Mouse (Mus musculus) forelimb bud, embryonic 11.5 days (tissue): ENCODE measurements around the gene Arhgap22.

Experiments used
- DNase-seq: peaks from one replicate; pipeline ENCODE4 v3.0.0-alpha.2; 2012; ENCODE audit warnings: low read depth, low spot score

The Arhgap22 gene

DNA sequence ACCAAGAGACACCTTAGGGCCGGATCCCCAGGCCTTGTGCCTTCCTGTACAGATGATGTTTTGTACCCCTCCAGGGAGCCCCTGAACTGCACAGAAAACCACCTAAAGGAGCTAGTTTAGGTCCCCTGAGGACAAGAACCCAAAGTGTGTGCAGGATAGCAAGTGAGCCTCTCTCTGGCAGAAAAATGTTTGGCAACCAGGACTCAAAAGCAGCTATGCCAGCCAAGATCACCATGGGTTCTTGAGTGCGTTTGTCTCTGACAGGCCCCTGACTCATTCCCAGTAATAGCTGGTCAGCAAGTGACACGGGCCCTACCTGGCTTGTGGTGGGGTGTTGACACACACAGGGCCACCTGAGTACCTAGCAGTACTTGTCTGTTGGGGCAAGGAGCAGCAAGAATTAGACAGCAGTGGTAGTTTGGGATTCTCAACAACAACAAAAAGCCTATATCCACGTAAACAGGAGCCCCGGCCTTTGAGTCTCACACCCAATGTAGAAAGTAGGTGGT, 115.5 kb downstream of the Arhgap22 start:
- DNase-seq: no peak

DNA sequence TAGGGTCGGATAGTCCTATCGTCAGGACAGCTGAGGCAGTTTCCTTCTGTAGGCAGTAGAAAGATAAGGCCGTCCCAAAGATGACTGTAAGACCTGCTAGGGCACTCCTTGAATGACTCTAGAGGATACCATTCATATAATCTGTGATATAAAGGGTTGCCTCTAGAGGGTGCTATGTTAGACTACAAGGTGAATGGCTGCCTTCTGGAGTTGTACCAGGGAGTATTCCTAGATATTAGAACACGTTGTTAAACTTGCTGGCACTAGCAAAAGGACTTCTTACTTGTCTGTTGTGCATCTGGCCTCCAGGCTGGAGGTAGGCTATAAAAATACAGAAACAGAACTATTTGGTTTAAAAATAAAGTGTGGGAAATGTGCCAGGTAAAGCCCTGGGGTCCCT, 117.2 kb downstream of the Arhgap22 start:
- DNase-seq: no peak

DNA sequence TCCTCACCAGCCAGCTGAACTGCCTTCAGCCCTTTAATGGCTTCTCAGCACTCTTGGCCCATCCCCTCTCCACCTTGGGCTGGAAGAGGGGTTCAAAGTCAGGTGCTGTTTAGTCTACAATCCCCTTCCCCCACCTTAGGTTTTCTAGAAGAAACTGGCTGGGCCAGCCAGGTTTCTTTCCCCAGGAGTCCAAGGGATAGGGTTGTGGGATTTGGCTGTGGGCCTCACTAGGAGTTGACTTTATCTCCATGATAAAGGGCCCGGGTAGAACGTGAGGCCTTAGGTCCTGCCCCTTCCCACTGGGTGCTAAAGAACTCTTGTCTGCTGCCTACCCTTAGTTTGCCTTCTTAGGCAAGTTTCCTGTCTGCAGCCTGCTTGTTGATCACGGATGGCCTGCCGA, 117.8 kb downstream of the Arhgap22 start:
- no peak for DNase-seq

DNA sequence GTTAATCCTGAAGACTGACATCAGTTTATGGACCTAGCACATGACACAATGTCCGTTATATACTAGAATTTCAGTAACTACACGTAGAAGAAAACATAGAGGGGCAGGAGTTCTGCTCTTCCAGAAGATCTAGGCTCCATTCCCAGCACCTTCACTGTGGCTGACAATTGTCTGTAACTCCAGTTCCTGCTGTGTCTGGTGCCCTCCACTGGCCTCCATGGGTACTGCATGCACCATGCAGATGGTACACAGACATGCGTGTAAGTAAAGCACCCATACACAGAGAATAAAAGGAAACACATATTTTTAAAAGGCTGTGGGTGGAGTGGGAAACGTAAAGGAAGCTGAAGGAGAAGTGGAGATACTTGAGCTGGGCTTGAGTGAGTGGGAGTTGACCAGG, 120.0 kb downstream of the Arhgap22 start:
- no peak for DNase-seq

DNA sequence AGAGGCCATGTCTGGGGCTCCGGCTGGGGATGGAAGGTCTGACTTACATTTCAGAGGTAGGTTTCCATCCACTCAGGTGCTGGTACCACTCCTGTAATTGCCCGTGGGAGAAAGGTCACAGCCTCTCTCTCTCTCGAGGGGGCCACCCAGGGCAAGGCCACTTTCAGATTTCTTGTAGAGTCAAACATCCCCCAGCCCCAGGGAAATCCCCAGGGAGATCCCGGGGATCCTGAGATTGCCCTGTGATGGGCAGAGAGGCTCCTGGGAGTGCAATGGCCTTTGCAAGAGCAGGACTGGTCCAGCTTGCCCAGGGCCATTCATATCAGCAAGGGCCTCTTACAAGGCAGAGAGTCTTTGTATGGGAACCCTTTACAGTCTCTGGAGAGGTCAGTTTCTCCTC, 120.6 kb downstream of the Arhgap22 start:
- DNase-seq: no peak

DNA sequence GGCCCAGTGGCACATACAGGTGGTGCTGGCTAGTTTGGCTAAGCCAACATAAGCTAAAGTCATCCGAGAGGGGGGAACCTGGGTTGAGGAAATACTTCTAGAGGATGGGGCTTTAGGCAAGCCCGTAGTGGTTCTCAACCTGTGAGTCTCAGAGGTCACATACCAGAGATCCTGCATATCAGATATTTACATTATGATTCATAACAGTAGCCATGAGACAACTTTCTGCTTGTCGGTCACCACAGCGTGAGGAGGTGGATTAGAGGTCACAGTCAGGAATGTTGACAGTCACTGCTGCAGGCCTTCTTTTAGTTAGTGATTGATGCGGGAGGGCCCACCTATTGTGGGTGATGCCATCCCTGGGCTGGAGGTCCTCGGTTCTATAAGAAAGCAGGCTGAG, 121.9 kb downstream of the Arhgap22 start:
- no peak for DNase-seq

GRCm38 (mm10) chr14:33338684-33339083, 124.9 kb downstream of the Arhgap22 start:
- DNase-seq: no peak

GRCm38 (mm10) chr14:33343131-33343725, 129.4 kb downstream of the Arhgap22 start:
- DNase-seq: no peak

DNA sequence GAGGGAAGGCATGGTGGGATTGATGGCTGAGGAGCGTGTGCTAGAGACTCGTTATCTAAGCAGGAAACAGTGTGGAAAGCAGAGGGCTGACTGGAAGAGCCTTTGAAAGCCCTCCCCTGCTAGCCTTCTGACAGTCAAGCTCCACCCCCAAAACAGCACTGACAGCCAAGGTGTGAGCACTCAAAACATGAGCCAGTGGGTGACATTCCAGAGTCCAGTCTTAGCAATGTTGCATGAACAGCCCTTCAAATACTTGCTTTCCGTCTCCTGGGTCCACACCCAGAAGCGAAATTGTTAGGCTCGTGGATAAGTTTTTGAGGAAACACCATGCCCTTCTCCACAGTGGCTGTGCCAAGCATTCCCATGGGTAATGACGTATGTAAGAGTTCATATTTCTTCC, 132.7 kb downstream of the Arhgap22 start:
- no peak for DNase-seq

DNA sequence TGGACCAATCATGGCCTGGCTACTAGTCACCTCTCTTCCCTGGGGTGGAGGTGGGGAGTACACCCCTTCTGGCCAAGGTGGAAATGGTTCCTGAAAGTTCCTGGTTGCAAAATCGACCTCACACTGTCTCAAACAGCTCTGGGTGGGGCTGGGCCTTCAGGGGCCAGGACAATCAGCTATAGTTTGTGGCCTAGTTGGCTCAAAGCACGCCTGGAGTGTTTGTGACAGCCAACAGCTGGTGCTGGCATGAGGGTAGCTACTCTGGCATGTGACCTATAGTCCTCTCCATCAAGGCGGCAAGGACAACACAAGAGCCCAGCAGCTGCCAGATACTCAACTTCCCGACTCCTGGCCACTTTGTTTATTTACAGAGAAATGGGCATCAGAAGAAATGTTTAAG, 133.9 kb downstream of the Arhgap22 start:
- DNase-seq: no peak

DNA sequence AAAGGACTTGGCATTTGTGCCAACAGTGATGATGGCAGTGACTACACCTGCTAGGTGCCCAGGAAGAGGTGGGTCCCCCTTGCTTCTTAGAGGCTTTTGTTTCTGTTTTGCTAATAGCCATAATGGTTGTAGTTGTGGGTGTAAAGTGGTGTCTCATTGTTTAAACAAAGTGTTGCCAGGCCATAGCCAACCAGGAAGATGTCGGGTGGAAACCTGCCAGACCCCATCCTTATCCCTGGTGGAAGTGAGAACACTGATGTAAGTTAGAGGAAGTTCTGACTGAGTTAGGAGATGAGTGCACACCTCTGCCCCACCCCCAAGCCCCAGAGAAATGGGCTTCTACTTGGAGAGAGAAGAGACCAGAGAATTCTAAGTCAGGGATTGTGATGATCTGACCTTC, 134.3 kb downstream of the Arhgap22 start:
- no peak for DNase-seq

DNA sequence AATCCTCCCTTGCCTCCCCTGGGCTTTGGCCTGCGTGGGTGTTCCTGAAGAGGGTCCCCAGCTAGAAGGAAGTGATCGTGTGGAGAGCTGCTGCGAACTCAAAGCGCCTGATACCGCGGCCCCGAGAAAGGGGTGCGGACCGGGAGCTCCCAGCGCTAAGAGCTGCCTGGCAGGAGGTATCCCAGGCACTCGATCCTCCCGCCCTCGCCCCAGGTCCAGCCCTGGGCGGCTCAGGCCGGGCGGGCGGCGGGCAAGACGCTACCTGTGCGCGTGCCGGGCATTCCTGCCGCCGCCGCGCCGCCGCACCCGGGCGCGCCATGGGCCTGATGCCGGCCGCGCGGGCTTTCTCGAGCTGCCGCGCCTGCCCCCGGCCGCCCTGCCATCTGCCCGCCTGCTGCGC, 137.2 kb downstream of the Arhgap22 start:
- no peak for DNase-seq

GRCm38 (mm10) chr14:33351984-33352722, 138.3 kb downstream of the Arhgap22 start:
- no peak for DNase-seq

GRCm38 (mm10) chr14:33352890-33353289, 139.1 kb downstream of the Arhgap22 start:
- DNase-seq: no peak

GRCm38 (mm10) chr14:33355276-33355675, 141.4 kb downstream of the Arhgap22 start:
- no peak for DNase-seq

DNA sequence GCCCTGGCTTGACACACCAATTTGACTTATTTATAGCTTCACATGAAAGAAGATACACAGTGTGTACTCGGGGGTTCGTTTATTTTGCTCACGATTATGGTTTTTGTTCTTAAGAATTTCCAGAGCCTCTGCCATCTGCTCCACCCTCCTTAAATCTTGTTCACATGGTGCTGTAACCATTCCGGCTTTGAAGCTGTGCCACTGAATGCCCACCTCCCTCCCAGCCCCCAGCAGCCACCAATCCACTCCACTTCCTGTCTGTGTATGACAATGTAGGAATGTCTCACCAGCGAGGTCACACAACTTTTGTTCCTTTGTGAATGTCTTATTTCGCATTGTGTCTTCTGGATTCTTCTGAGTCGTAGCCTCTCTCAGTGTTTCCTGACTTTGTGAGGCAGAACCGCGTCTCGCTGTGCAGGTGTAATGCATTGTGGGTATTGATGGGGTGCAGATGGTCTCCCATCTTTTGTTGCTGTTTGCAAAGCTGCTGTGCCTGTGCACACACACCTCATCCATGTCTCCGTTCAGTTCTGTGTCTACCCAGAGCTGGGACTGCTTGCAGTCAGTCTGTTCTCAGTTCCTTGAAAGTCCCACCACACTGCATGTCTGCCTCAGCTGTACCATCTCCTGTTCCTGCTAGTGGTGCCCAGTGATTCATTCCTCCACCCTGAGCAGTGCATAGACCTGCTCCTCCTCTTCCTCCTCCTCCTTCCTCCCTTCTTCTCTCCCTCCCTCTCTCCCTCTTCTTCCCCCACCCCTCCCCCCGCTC, 144.0 kb downstream of the Arhgap22 start:
- DNase-seq: no peak

DNA sequence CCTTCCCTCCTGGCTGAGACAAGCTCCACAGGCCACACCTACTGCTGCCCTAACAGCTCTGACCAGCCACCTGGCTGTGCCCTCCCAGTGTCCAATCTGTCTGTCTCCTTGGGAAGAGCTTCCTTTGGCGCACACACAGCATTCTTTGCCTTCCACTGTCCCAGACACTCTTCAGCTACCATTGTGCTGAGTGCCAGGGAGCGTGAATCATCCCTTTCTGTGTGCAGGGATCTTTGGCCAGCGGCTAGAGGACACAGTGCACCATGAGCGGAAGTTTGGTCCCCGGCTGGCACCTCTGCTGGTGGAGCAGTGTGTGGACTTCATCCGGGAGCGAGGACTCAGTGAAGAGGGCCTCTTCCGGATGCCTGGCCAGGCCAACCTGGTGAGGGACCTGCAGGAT, 145.1 kb downstream of the Arhgap22 start:
- no peak for DNase-seq

GRCm38 (mm10) chr14:33361546-33361945, 147.7 kb downstream of the Arhgap22 start:
- DNase-seq: no peak

DNA sequence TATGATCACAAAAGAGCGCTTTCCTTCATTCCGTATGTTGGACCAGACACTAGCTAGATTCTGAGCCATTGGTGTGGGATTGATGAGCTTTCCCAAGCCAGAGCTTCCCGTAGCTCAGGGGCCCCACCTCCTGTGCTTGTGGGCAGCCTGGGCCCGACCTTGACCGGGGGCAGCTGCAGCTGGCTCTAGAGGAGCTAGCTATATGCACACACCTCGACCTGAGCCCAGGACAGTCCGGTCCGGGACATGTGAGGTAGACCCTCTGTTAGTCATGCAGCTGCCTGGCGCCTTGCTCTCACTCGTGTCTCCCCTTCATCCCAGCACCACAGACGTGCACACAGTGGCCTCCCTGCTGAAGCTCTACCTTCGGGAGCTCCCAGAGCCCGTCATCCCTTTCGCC, 148.3 kb downstream of the Arhgap22 start:
- no peak for DNase-seq

DNA sequence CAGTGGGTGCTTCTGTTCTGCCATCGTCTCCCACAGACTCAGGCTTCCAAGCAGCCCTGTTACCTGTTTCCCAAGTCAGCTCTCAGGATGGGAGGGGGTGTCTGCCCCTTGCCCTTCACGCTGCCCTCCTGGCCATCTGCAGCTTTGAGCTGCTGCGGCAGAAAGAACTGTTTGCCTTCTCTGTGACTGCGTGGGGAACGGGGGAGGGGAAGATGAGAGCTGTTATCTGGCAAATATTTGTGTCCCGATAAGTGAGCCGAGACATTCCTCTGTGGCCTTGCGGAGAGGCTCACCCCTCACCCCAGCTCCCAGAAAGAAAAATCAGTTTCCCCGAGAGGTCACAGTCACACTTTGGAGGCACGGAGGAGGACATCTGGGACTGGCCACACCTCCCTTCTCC, 149.0 kb downstream of the Arhgap22 start:
- DNase-seq: no peak

- no peak for DNase-seq
These were observed 149.8 kb downstream of the Arhgap22 start for GRCm38 (mm10) chr14:33363611-33364010.

DNA sequence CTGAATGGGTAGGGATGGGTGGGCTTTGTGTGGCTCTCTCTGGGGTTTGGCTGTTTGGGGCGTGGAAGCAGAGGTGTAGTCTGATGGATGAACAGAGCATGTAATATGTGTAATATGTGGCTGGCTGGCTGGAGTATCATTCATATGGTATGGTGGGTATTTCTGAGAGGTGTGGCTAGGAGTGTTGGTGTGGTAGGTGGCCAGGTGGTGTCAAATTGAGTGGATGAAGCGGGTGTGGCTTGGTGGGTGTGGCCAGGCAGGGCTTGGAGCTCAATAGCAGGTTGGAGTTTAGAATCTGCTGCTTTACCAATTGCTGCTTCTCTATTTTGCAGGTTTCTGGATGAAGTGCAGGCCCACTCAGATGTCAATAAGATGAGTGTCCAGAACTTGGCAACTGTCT, 150.2 kb downstream of the Arhgap22 start:
- no peak for DNase-seq
